In the genomic region with DNA sequence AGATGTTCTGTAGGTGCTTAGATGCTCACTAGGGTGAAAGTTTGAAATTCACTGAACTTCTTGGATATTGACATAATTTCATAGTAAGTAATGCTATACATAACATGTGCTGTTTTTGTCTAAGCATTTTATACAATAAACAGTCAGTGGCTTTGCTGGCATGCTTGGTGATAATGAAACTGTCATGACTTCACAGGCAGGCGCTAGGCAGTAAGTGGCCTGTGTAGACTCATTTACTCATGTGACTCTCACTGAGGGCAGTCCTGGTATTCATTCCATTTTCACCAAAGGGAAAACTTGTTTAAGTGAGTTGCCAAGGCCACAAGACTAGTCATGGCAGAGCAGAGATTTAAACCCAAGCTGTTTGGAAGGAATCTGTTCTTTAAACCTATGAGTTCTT, we compare ENCODE assay signal across 25 mouse cellular contexts. TPM values are rescaled to one million over a fixed set of nuclear protein-coding genes. Genes with fewer than 3 reads are reported as not detected.
DNase-seq lines count a peak whose midpoint lies in the region; ATAC-seq and TF ChIP-seq lines count a peak whose summit lies in the region.
"Had no signal": no experiment of that assay in that cellular context is flagged by ENCODE, and none has a peak within 500 bp of the region (broad histone marks: within the 10 kb centered on the region; RNA-seq: fewer than 3 reads in every experiment).

No protein-coding gene starts in this region.

- no peak for TF ChIP-seq EP300 in heart, postnatal 0 days (IDR thresholded peaks at IDR 0.05; ENCODE audit: low read depth)

- peaks cover 30% of the 10 kb centered on the region for H3K4me1 ChIP-seq in heart, embryonic 13.5 days
- peaks cover 3% of the 10 kb centered on the region; the same call in 1 of the 2 replicates for H3K4me1 ChIP-seq in heart, postnatal 0 days (ENCODE audit: control insufficient read depth, insufficient read depth)

- peaks cover 14% of the 10 kb centered on the region for H3K27me3 ChIP-seq in heart, embryonic 13.5 days (replicated peaks)
- no peaks in the 10 kb centered on the region for H3K27me3 ChIP-seq in heart, postnatal 0 days (ENCODE audit: control insufficient read depth, insufficient read depth, low read length)
- H3K27me3 ChIP-seq: embryonic facial prominence, embryonic 12.5 days; forebrain, embryonic 15.5 days; hindbrain, embryonic 15.5 days had no signal

- H3K4me2 ChIP-seq in heart, embryonic 13.5 days: no peak overlapping the region
- H3K4me2 ChIP-seq in heart, postnatal 0 days (ENCODE audit: low read depth, low read length): no peak overlapping the region
- H3K4me2 ChIP-seq: embryonic facial prominence, embryonic 12.5 days; forebrain, embryonic 12.5 days; forebrain, embryonic 15.5 days; hindbrain, embryonic 12.5 days; hindbrain, embryonic 15.5 days had no signal

- H3K27ac ChIP-seq in heart, embryonic 13.5 days (replicated peaks): peak overlapping the region; percentile 37
- H3K27ac ChIP-seq in heart, postnatal 0 days (ENCODE audit: low read depth): 0 out of 2 replicates have a peak overlapping the region, but pooled peaks have one; percentile 48
- H3K27ac ChIP-seq: embryonic facial prominence, embryonic 12.5 days; forebrain, embryonic 12.5 days; forebrain, embryonic 15.5 days; heart, embryonic 10.5 days; hindbrain, embryonic 12.5 days; hindbrain, embryonic 15.5 days had no signal

- intact Hi-C loops in heart, postnatal 25 days (cut with DNase I): loop anchor here (5.0 kb wide), 1 partner anchor 178 kb away; no protein-coding TSS in a partner anchor

- no peak for ATAC-seq in heart, embryonic 13.5 days (ENCODE audit: extremely low read depth, insufficient number of reproducible peaks, low FRiP score, low TSS enrichment)
- 0 out of 2 replicates have a peak, but pooled peaks have one; percentile 45 for ATAC-seq in heart, postnatal 0 days (ENCODE audit: insufficient read depth, low read depth)
- ATAC-seq: forebrain, embryonic 15.5 days; intestine, postnatal 0 days had no signal

- H3K9ac ChIP-seq in heart, embryonic 13.5 days: no peak overlapping the region
- no peak overlapping the region for H3K9ac ChIP-seq in heart, postnatal 0 days (replicated peaks; ENCODE audit: low read depth, low read length)
- H3K9ac ChIP-seq: embryonic facial prominence, embryonic 12.5 days; forebrain, embryonic 12.5 days; forebrain, embryonic 15.5 days; hindbrain, embryonic 12.5 days; hindbrain, embryonic 15.5 days had no signal

- 41% methylated on average over 1 of the region's 1 CpGs for WGBS in heart, embryonic 13.5 days
- 56% methylated on average over 1 of the region's 1 CpGs for WGBS in heart, postnatal 0 days

- H3K4me3 ChIP-seq in heart, embryonic 13.5 days: no peak overlapping the region
- H3K4me3 ChIP-seq in heart, postnatal 0 days (ENCODE audit: low read depth, low read length): no peak overlapping the region
- H3K4me3 ChIP-seq: embryonic facial prominence, embryonic 12.5 days; erythroblast, embryonic 14.5 days; forebrain, embryonic 12.5 days; forebrain, embryonic 15.5 days; heart, embryonic 10.5 days; hindbrain, embryonic 12.5 days; hindbrain, embryonic 15.5 days had no signal

- no peaks in the 10 kb centered on the region for H3K36me3 ChIP-seq in heart, embryonic 13.5 days
- H3K36me3 ChIP-seq in heart, postnatal 0 days (replicated peaks; ENCODE audit: control insufficient read depth, insufficient read depth, low read length): no peaks in the 10 kb centered on the region
- H3K36me3 ChIP-seq: embryonic facial prominence, embryonic 12.5 days; forebrain, embryonic 12.5 days; forebrain, embryonic 15.5 days; G1E; heart, embryonic 10.5 days; hindbrain, embryonic 12.5 days; hindbrain, embryonic 15.5 days had no signal

- TF ChIP-seq CTCF in heart, postnatal 0 days (IDR thresholded peaks at IDR 0.05; ENCODE audit: low read depth): no peak

- H3K9me3 ChIP-seq in heart, embryonic 13.5 days: no peaks in the 10 kb centered on the region
- no peaks in the 10 kb centered on the region for H3K9me3 ChIP-seq in heart, postnatal 0 days (replicated peaks; ENCODE audit: control insufficient read depth, low read length)
- H3K9me3 ChIP-seq: embryonic facial prominence, embryonic 12.5 days; forebrain, embryonic 12.5 days; forebrain, embryonic 15.5 days; G1E; heart, embryonic 10.5 days; hindbrain, embryonic 12.5 days; hindbrain, embryonic 15.5 days had no signal

- DNase-seq in heart, postnatal 25 days (ENCODE audit: low spot score): no peak
- no peak for DNase-seq in heart, postnatal 0 days (ENCODE audit: low spot score)
- DNase-seq in heart, adult 18-20 months: no peak
- DNase-seq in NIH3T3 (ENCODE audit: low read depth): peak; percentile 24
- no peak for DNase-seq in adrenal gland, postnatal 10 days
- DNase-seq: adrenal gland, adult 2 months; adrenal gland, postnatal 25 days; cerebellum, adult 11-12 months; cerebellum, adult 8-10 months; cerebellum, postnatal 10 days; cerebellum, postnatal 36 days; gastrocnemius, postnatal 10 days; gastrocnemius, postnatal 36 days; heart, postnatal 10 days; kidney, adult 2 months had no signal

RNA-seq across cellular contexts. Expression of a gene that starts 26.5 kb away (rescaled TPM):
- polyA plus RNA-seq in heart, embryonic 13.5 days (2015; fragmentation: Nextera tagmentation; extraction: Ambion mirVana): 59.2 and 64.8 TPM in 2 replicates
- total RNA-seq in heart, postnatal 25 days (2021): 10 to 100 TPM; 76.4 to 89.1 TPM
- 116 and 138 TPM in 2 replicates for total RNA-seq in heart, postnatal 0 days (2014; rRNA removed; ENCODE audit: low replicate concordance)
- 74.9 and 94.8 TPM in 2 replicates for polyA plus RNA-seq in heart, postnatal 0 days (2015; fragmentation: Nextera tagmentation; extraction: Ambion mirVana)
- total RNA-seq in heart, adult 18-20 months (2021): 10 to 100 TPM; 64.7 to 68.2 TPM
- 10 to 100 TPM; 34.0 to 36.7 TPM for total RNA-seq in adrenal gland, postnatal 10 days (2021)

RNA-seq across cellular contexts. Expression of a gene that starts 40.2 kb away (rescaled TPM):
- polyA plus RNA-seq in heart, embryonic 13.5 days (2015; fragmentation: Nextera tagmentation; extraction: Ambion mirVana): 164 and 182 TPM in 2 replicates
- 10 to 100 TPM; 74.2 to 92.2 TPM for total RNA-seq in heart, postnatal 25 days (2021)
- total RNA-seq in heart, postnatal 0 days (2014; rRNA removed; ENCODE audit: low replicate concordance): 25.9 and 33.5 TPM in 2 replicates
- polyA plus RNA-seq in heart, postnatal 0 days (2015; fragmentation: Nextera tagmentation; extraction: Ambion mirVana): 105 and 118 TPM in 2 replicates
- 10 to 100 TPM; 87.2 to 89.3 TPM for total RNA-seq in heart, adult 18-20 months (2021)
- 100 to 1,000 TPM in 1 of 2 experiments, 10 to 100 TPM in 1; 89.8 to 110 TPM for total RNA-seq in adrenal gland, postnatal 10 days (2021)
